ENCODE assay signal across 16 mouse cellular contexts in genomic region chr16:32204902-32205301, GRCm38 (mm10). TPM values are rescaled to one million over a fixed set of nuclear protein-coding genes. Genes with fewer than 3 reads are reported as not detected.
DNase-seq lines count a peak whose midpoint lies in the region; ATAC-seq and TF ChIP-seq lines count a peak whose summit lies in the region.
"Had no signal": no experiment of that assay in that cellular context is flagged by ENCODE, and none has a peak within 500 bp of the region (broad histone marks: within the 10 kb centered on the region; RNA-seq: fewer than 3 reads in every experiment).

No protein-coding gene starts in this region.

- H3K27me3 ChIP-seq in liver, embryonic 12.5 days (replicated peaks), result no peaks in the 10 kb centered on the region
- H3K27me3 ChIP-seq in ES-Bruce4 (ENCODE audit: control insufficient read depth, insufficient read depth, low read length, poor library complexity, severe bottlenecking), result no peaks in the 10 kb centered on the region
- no peaks in the 10 kb centered on the region for H3K27me3 ChIP-seq in midbrain, embryonic 15.5 days (replicated peaks)
- H3K27me3 ChIP-seq: forebrain, embryonic 12.5 days; heart, embryonic 13.5 days had no signal

- no peak for TF ChIP-seq POLR2A in ES-Bruce4 (IDR thresholded peaks at IDR 0.05; ENCODE audit: insufficient read depth, low read length)

- TF ChIP-seq CTCF in ES-Bruce4 (IDR thresholded peaks at IDR 0.05; ENCODE audit: low read depth, low read length), result peak; percentile 43

- H3K9ac ChIP-seq in liver, embryonic 12.5 days, result no peak overlapping the region
- H3K9ac ChIP-seq in ES-Bruce4 (ENCODE audit: low read depth, poor library complexity, severe bottlenecking), result no peak overlapping the region
- no peak overlapping the region for H3K9ac ChIP-seq in midbrain, embryonic 15.5 days
- H3K9ac ChIP-seq: forebrain, embryonic 12.5 days; heart, embryonic 13.5 days had no signal

- H3K4me2 ChIP-seq in liver, embryonic 12.5 days, result no peak overlapping the region
- H3K4me2 ChIP-seq in midbrain, embryonic 15.5 days, result no peak overlapping the region
- H3K4me2 ChIP-seq: forebrain, embryonic 12.5 days; heart, embryonic 13.5 days had no signal

- no peak overlapping the region for H3K4me3 ChIP-seq in liver, embryonic 12.5 days
- no peak overlapping the region for H3K4me3 ChIP-seq in ES-Bruce4 (ENCODE audit: low read depth, low read length)
- H3K4me3 ChIP-seq in midbrain, embryonic 15.5 days, result no peak overlapping the region
- H3K4me3 ChIP-seq: forebrain, embryonic 12.5 days; heart, embryonic 13.5 days; myocyte had no signal

- H3K9me3 ChIP-seq in liver, embryonic 12.5 days (replicated peaks), result peaks cover 12% of the 10 kb centered on the region
- H3K9me3 ChIP-seq in ES-Bruce4 (replicated peaks; ENCODE audit: control insufficient read depth, insufficient read depth, low read length, poor library complexity, severe bottlenecking), result peaks cover 5% of the 10 kb centered on the region; the same call in 1 of the 2 replicates
- H3K9me3 ChIP-seq in midbrain, embryonic 15.5 days, result no peaks in the 10 kb centered on the region

- H3K4me1 ChIP-seq in liver, embryonic 12.5 days, result no peaks in the 10 kb centered on the region
- no peaks in the 10 kb centered on the region for H3K4me1 ChIP-seq in ES-Bruce4 (ENCODE audit: control insufficient read depth, insufficient read depth, low read length)
- 0 out of 2 replicates have a peak, but pooled peaks cover 8% of the 10 kb centered on the region for H3K4me1 ChIP-seq in midbrain, embryonic 15.5 days
- H3K4me1 ChIP-seq: heart, embryonic 13.5 days had no signal

- 48% methylated on average over 3 of the region's 3 CpGs for WGBS in liver, embryonic 12.5 days (ENCODE audit: insufficient replicate concordance)
- WGBS in midbrain, embryonic 15.5 days, result 62% methylated on average over 3 of the region's 3 CpGs

- no peak overlapping the region for H3K27ac ChIP-seq in liver, embryonic 12.5 days
- no peak overlapping the region for H3K27ac ChIP-seq in ES-Bruce4 (ENCODE audit: insufficient read depth, low read length)
- no peak overlapping the region for H3K27ac ChIP-seq in midbrain, embryonic 15.5 days
- H3K27ac ChIP-seq: forebrain, embryonic 12.5 days; heart, embryonic 13.5 days had no signal

- DNase-seq in embryo, embryonic 11 days, result peak; percentile 7
- DNase-seq in embryo, embryonic 10.5 days (ENCODE audit: low spot score), result no peak
- peak; percentile 14 for DNase-seq in liver
- peak; percentile 11 for DNase-seq in brain, adult 2 months (ENCODE audit: low read depth, low spot score)
- DNase-seq in frontal cortex, postnatal 10 days (ENCODE audit: low spot score in 2 of 2), result no peak
- DNase-seq: cerebellum, adult 18-20 months; spleen, adult 18-20 months; thymus, adult 2 months had no signal

- TF ChIP-seq EP300 in ES-Bruce4 (IDR thresholded peaks at IDR 0.05; ENCODE audit: insufficient read depth, low read depth, low read length), result no peak

- H3K36me3 ChIP-seq in liver, embryonic 12.5 days, result no peaks in the 10 kb centered on the region
- no peaks in the 10 kb centered on the region for H3K36me3 ChIP-seq in ES-Bruce4 (ENCODE audit: control insufficient read depth, insufficient read depth, low read length, poor library complexity, severe bottlenecking)
- H3K36me3 ChIP-seq in midbrain, embryonic 15.5 days (replicated peaks), result no peaks in the 10 kb centered on the region
- H3K36me3 ChIP-seq: forebrain, embryonic 12.5 days; heart, embryonic 13.5 days had no signal

- ATAC-seq in liver, embryonic 12.5 days, result no peak
- ATAC-seq in midbrain, embryonic 15.5 days (replicated peaks), result no peak
- ATAC-seq: inflammation-experienced regulatory T-cells, adult 6 months had no signal

RNA-seq across cellular contexts. Expression of gene Bex6, which starts 25.3 kb away (rescaled TPM):
- 1.5 and 1.6 TPM in 2 replicates for polyA plus RNA-seq in liver, embryonic 12.5 days (2016; fragmentation: Nextera tagmentation; extraction: Ambion mirVana)
- not detected in 2 replicates for polyA plus RNA-seq in ES-Bruce4 (2011; ENCODE audit: insufficient read depth, insufficient read length, low read depth, missing spikeins)
- not detected in 2 replicates for polyA plus RNA-seq in midbrain, embryonic 15.5 days (2015; fragmentation: Nextera tagmentation; extraction: Ambion mirVana)
- polyA plus RNA-seq: embryonic facial prominence, embryonic 11.5 days; forebrain, embryonic 12.5 days; heart, embryonic 13.5 days; myocyte had no signal

RNA-seq across cellular contexts. Expression of gene Nrros, which starts 39.5 kb away (rescaled TPM):
- polyA plus RNA-seq in liver, embryonic 12.5 days (2016; fragmentation: Nextera tagmentation; extraction: Ambion mirVana), result 26.5 and 29.9 TPM in 2 replicates
- polyA plus RNA-seq in ES-Bruce4 (2011; ENCODE audit: insufficient read depth, insufficient read length, low read depth, missing spikeins), result 0.61 and 1.1 TPM in 2 replicates
- 8.4 and 8.6 TPM in 2 replicates for polyA plus RNA-seq in midbrain, embryonic 15.5 days (2015; fragmentation: Nextera tagmentation; extraction: Ambion mirVana)
- polyA plus RNA-seq: myocyte had no signal

RNA-seq across cellular contexts. Expression of gene Fbxo45, which starts 42.1 kb away (rescaled TPM):
- 13.0 and 13.8 TPM in 2 replicates for polyA plus RNA-seq in liver, embryonic 12.5 days (2016; fragmentation: Nextera tagmentation; extraction: Ambion mirVana)
- 15.5 and 16.0 TPM in 2 replicates for polyA plus RNA-seq in ES-Bruce4 (2011; ENCODE audit: insufficient read depth, insufficient read length, low read depth, missing spikeins)
- polyA plus RNA-seq in midbrain, embryonic 15.5 days (2015; fragmentation: Nextera tagmentation; extraction: Ambion mirVana), result 21.1 and 22.6 TPM in 2 replicates

RNA-seq across cellular contexts. Expression of gene Wdr53, which starts 42.1 kb away (rescaled TPM):
- 13.0 and 15.3 TPM in 2 replicates for polyA plus RNA-seq in liver, embryonic 12.5 days (2016; fragmentation: Nextera tagmentation; extraction: Ambion mirVana)
- polyA plus RNA-seq in ES-Bruce4 (2011; ENCODE audit: insufficient read depth, insufficient read length, low read depth, missing spikeins), result 15.9 and 17.5 TPM in 2 replicates
- 13.7 and 15.6 TPM in 2 replicates for polyA plus RNA-seq in midbrain, embryonic 15.5 days (2015; fragmentation: Nextera tagmentation; extraction: Ambion mirVana)

Comparison
In these comparisons a context has a peak if more than half of its experiments do, and no peak if none do; other contexts are left out.
1. DNase-seq: peak in embryo, embryonic 11 days (single experiment), liver (single experiment) and brain, adult 2 months (single experiment); none in embryo, embryonic 10.5 days (single experiment) and frontal cortex, postnatal 10 days (0 of 2).